8 mouse cellular contexts compared by ENCODE assay signal in genomic region chr4:120814171-120814570, GRCm38 (mm10). TPM values are rescaled to one million over a fixed set of nuclear protein-coding genes. Genes with fewer than 3 reads are reported as not detected.
DNase-seq lines count a peak whose midpoint lies in the region; ATAC-seq and TF ChIP-seq lines count a peak whose summit lies in the region.

No protein-coding gene starts in this region.

- H3K36me3 ChIP-seq in megakaryocyte, embryonic 14.5 days (replicated peaks; ENCODE audit: low read length) = no peaks in the 10 kb centered on the region
- H3K36me3 ChIP-seq in embryonic facial prominence, embryonic 13.5 days = no peaks in the 10 kb centered on the region
- no peaks in the 10 kb centered on the region for H3K36me3 ChIP-seq in hindbrain, embryonic 15.5 days
- no peaks in the 10 kb centered on the region for H3K36me3 ChIP-seq in liver, embryonic 13.5 days

- peak overlapping the region; percentile 85 for H3K4me3 ChIP-seq in megakaryocyte, embryonic 14.5 days (replicated peaks)
- H3K4me3 ChIP-seq in embryonic facial prominence, embryonic 13.5 days = peak overlapping the region; percentile 55
- H3K4me3 ChIP-seq in hindbrain, embryonic 15.5 days = peak overlapping the region; percentile 73
- H3K4me3 ChIP-seq in liver, embryonic 13.5 days (replicated peaks) = peak overlapping the region; percentile 60
- H3K4me3 ChIP-seq in olfactory bulb, adult 2 months (ENCODE audit: insufficient read depth, low read depth, low read length) = peak overlapping the region; percentile 60

- WGBS in embryonic facial prominence, embryonic 13.5 days = 30% methylated on average over 4 of the region's 4 CpGs
- WGBS in hindbrain, embryonic 15.5 days = 45% methylated on average over 4 of the region's 4 CpGs
- WGBS in liver, embryonic 13.5 days (ENCODE audit: insufficient replicate concordance) = 55% methylated on average over 4 of the region's 4 CpGs
- WGBS in olfactory bulb, adult 2 months = 11% methylated on average over 4 of the region's 4 CpGs

- H3K4me2 ChIP-seq in embryonic facial prominence, embryonic 13.5 days = peak overlapping the region; percentile 72
- peak overlapping the region; percentile 69 for H3K4me2 ChIP-seq in hindbrain, embryonic 15.5 days
- peak overlapping the region; percentile 73 for H3K4me2 ChIP-seq in liver, embryonic 13.5 days

- peak overlapping the region; percentile 70 for H3K9ac ChIP-seq in embryonic facial prominence, embryonic 13.5 days
- peak overlapping the region; percentile 61 for H3K9ac ChIP-seq in hindbrain, embryonic 15.5 days
- H3K9ac ChIP-seq in liver, embryonic 13.5 days = peak overlapping the region; percentile 68

- H3K27me3 ChIP-seq in megakaryocyte, embryonic 14.5 days (replicated peaks) = no peaks in the 10 kb centered on the region
- no peaks in the 10 kb centered on the region for H3K27me3 ChIP-seq in embryonic facial prominence, embryonic 13.5 days
- H3K27me3 ChIP-seq in hindbrain, embryonic 15.5 days = no peaks in the 10 kb centered on the region
- no peaks in the 10 kb centered on the region for H3K27me3 ChIP-seq in liver, embryonic 13.5 days

- TF ChIP-seq CTCF in olfactory bulb, adult 2 months (IDR thresholded peaks at IDR 0.05; ENCODE audit: insufficient read depth, low read depth, low read length) = no peak

- peak overlapping the region; percentile 74 for H3K27ac ChIP-seq in embryonic facial prominence, embryonic 13.5 days
- peak overlapping the region; percentile 35; the same call in 1 of the 2 replicates for H3K27ac ChIP-seq in hindbrain, embryonic 15.5 days (replicated peaks)
- peak overlapping the region; percentile 44; the same call in 1 of the 2 replicates for H3K27ac ChIP-seq in liver, embryonic 13.5 days
- peak overlapping the region; percentile 88 for H3K27ac ChIP-seq in olfactory bulb, adult 2 months (ENCODE audit: insufficient read depth, low read depth, low read length)

- no peaks in the 10 kb centered on the region for H3K9me3 ChIP-seq in megakaryocyte, embryonic 14.5 days
- H3K9me3 ChIP-seq in embryonic facial prominence, embryonic 13.5 days = no peaks in the 10 kb centered on the region
- no peaks in the 10 kb centered on the region for H3K9me3 ChIP-seq in hindbrain, embryonic 15.5 days
- H3K9me3 ChIP-seq in liver, embryonic 13.5 days (replicated peaks) = no peaks in the 10 kb centered on the region

- DNase-seq in liver, embryonic 13.5 days = no peak
- no peak for DNase-seq in right cerebral cortex, postnatal 14 days
- DNase-seq in c-Kit-positive CD71-positive TER-119-positive erythroid progenitor cells, embryonic 14.5 days (ENCODE audit: low spot score) = no peak

- ATAC-seq in megakaryocyte, adult 5-6 weeks (ENCODE audit: poor library complexity, severe bottlenecking) = no peak
- no peak for ATAC-seq in embryonic facial prominence, embryonic 13.5 days (ENCODE audit: insufficient number of reproducible peaks, insufficient read depth, low FRiP score, low TSS enrichment, low read depth)
- no peak for ATAC-seq in hindbrain, embryonic 15.5 days (ENCODE audit: low FRiP score, low read depth)
- no peak for ATAC-seq in liver, embryonic 13.5 days (ENCODE audit: low read depth)

- no peak for TF ChIP-seq POLR2A in olfactory bulb, adult 2 months (IDR thresholded peaks at IDR 0.05; ENCODE audit: insufficient read depth, low read depth, low read length)

- peaks cover 72% of the 10 kb centered on the region for H3K4me1 ChIP-seq in megakaryocyte, embryonic 14.5 days
- H3K4me1 ChIP-seq in embryonic facial prominence, embryonic 13.5 days = peaks cover 33% of the 10 kb centered on the region
- H3K4me1 ChIP-seq in hindbrain, embryonic 15.5 days (replicated peaks) = peaks cover 42% of the 10 kb centered on the region
- peaks cover 57% of the 10 kb centered on the region for H3K4me1 ChIP-seq in liver, embryonic 13.5 days (replicated peaks)
- no peaks in the 10 kb centered on the region for H3K4me1 ChIP-seq in olfactory bulb, adult 2 months (ENCODE audit: control insufficient read depth, insufficient read depth, low read length)

RNA-seq across cellular contexts. Expression of gene Nfyc, which starts 17.2 kb away (rescaled TPM):
- 53.3 and 73.4 TPM in 2 replicates for polyA plus RNA-seq in megakaryocyte, embryonic 14.5 days (2012; ENCODE audit: insufficient read depth, low replicate concordance)
- total RNA-seq in megakaryocyte, adult 5-6 weeks (2015) = 64.3 and 66.1 TPM in 2 replicates
- total RNA-seq in megakaryocyte, adult 5-6 weeks (2017) = 55.0 and 67.3 TPM in 2 replicates
- polyA plus RNA-seq in embryonic facial prominence, embryonic 13.5 days (2015; fragmentation: Nextera tagmentation; extraction: Ambion mirVana) = 99.4 and 106 TPM in 2 replicates
- 78.4 and 82.1 TPM in 2 replicates for polyA plus RNA-seq in hindbrain, embryonic 15.5 days (2015; fragmentation: Nextera tagmentation; extraction: Ambion mirVana)
- 54.1 and 60.4 TPM in 2 replicates for polyA plus RNA-seq in liver, embryonic 13.5 days (2015; fragmentation: Nextera tagmentation; extraction: Ambion mirVana)
- not detected in 2 replicates for polyA plus RNA-seq in olfactory bulb, adult 2 months (2012; ENCODE audit: insufficient read depth, insufficient read length, low replicate concordance, missing spikeins)

RNA-seq across cellular contexts. Expression of gene Rims3, which starts 40.4 kb away (rescaled TPM):
- 0.06 TPM in 1 of 2 replicates, not detected in the other for polyA plus RNA-seq in megakaryocyte, embryonic 14.5 days (2012; ENCODE audit: insufficient read depth, low replicate concordance)
- 0.05 and 0.29 TPM in 2 replicates for total RNA-seq in megakaryocyte, adult 5-6 weeks (2015)
- 0.04 and 0.15 TPM in 2 replicates for total RNA-seq in megakaryocyte, adult 5-6 weeks (2017)
- 0.87 and 1.2 TPM in 2 replicates for polyA plus RNA-seq in embryonic facial prominence, embryonic 13.5 days (2015; fragmentation: Nextera tagmentation; extraction: Ambion mirVana)
- polyA plus RNA-seq in hindbrain, embryonic 15.5 days (2015; fragmentation: Nextera tagmentation; extraction: Ambion mirVana) = 26.4 and 26.5 TPM in 2 replicates
- 0.16 and 0.19 TPM in 2 replicates for polyA plus RNA-seq in liver, embryonic 13.5 days (2015; fragmentation: Nextera tagmentation; extraction: Ambion mirVana)
- polyA plus RNA-seq in olfactory bulb, adult 2 months (2012; ENCODE audit: insufficient read depth, insufficient read length, low replicate concordance, missing spikeins) = not detected in 2 replicates

Comparison
In these comparisons a context has a peak if more than half of its experiments do, and no peak if none do; other contexts are left out.
1. H3K27ac ChIP-seq: peak in every context shown above with its lines; median percentile 88 in olfactory bulb, adult 2 months; 74 in embryonic facial prominence, embryonic 13.5 days; 44 in liver, embryonic 13.5 days; 35 in hindbrain, embryonic 15.5 days.
2. RNA of gene Nfyc, which starts 17.2 kb away (polyA plus RNA-seq): 99.4 to 106 TPM in embryonic facial prominence, embryonic 13.5 days, 78.4 to 82.1 TPM in hindbrain, embryonic 15.5 days, 53.3 to 73.4 TPM in megakaryocyte, embryonic 14.5 days and 54.1 to 60.4 TPM in liver, embryonic 13.5 days; not detected in olfactory bulb, adult 2 months; every median in the first group is over 10 times any median in the second.
3. Peak in every context shown above with its lines, with median percentiles within 50 percentile points of each other: H3K4me3 ChIP-seq, H3K4me2 ChIP-seq and H3K9ac ChIP-seq.